Mouse (Mus musculus) liver, embryonic 11.5 days (tissue): Measurements from ENCODE around the gene H1f0. TPM values are rescaled to one million over a fixed set of nuclear protein-coding genes. Genes with fewer than 3 reads are reported as not detected.

ENCODE experiments used
- ATAC-seq: fragments of 200-750 bp; cut with Nextera tagmentation; replicated peaks from 2 replicates; pipeline ENCODE4 v1.8.0; 2017; ENCODE audit warnings: moderate number of reproducible peaks, mild to moderate bottlenecking, moderate TSS enrichment, moderate library complexity; ENCODE audit not compliant: low FRiP score
- DNase-seq: peaks from one replicate; pipeline ENCODE4 v3.0.0-alpha.2; 2017; ENCODE audit warnings: low spot score
- H3K27ac ChIP-seq: fragments of 300-500 bp; sonication (generic); 2 replicates; pipeline ENCODE4 v1.5.1; 2014; ENCODE audit warnings: mild to moderate bottlenecking, low read depth, low read length, control low read depth
- H3K27me3 ChIP-seq: fragments of 300-500 bp; sonication (generic); replicated peaks from 2 replicates; pipeline ENCODE4 v1.6.1; 2014; ENCODE audit warnings: low read length, mixed read lengths; ENCODE audit not compliant: control insufficient read depth, insufficient read depth
- H3K36me3 ChIP-seq: fragments of 300-500 bp; sonication (generic); 2 replicates; pipeline ENCODE4 v1.6.1; 2014; ENCODE audit warnings: mild to moderate bottlenecking, low read length, moderate library complexity, mixed read lengths; ENCODE audit not compliant: control insufficient read depth, insufficient read depth
- H3K4me1 ChIP-seq: fragments of 300-500 bp; sonication (generic); replicated peaks from 2 replicates; pipeline ENCODE4 v1.6.1; 2014; ENCODE audit warnings: low read length, mixed read lengths; ENCODE audit not compliant: control insufficient read depth, insufficient read depth
- H3K4me2 ChIP-seq: fragments of 300-500 bp; sonication (generic); 2 replicates; pipeline ENCODE4 v1.6.1; 2014; ENCODE audit warnings: mild to moderate bottlenecking, control low read depth, moderate library complexity
- H3K4me3 ChIP-seq: fragments of 300-500 bp; sonication (generic); 2 replicates; pipeline ENCODE4 v1.5.1; 2014; ENCODE audit warnings: low read depth, low read length, control low read depth
- H3K9ac ChIP-seq: fragments of 300-500 bp; sonication (generic); 2 replicates; pipeline ENCODE4 v1.6.1; 2014; ENCODE audit warnings: low read depth, low read length, control low read depth
- H3K9me3 ChIP-seq: fragments of 300-500 bp; sonication (generic); 2 replicates; pipeline ENCODE4 v1.6.1; 2016; ENCODE audit warnings: low read length, inconsistent platforms, mixed read lengths; ENCODE audit not compliant: control insufficient read depth
- WGBS: fragments of 180-500 bp; shearing (Covaris S2); extraction: QIAGEN DNeasy Blood & Tissue Kit; methylation state at CpG from one replicate; pipeline ENCODE4 v1.1.7; 2014; 5-methylcytosine and 5-hydroxymethylcytosine counted together
- microRNA-seq: library from miRNA; unstranded; fragments of <30 nt; microRNA quantifications from one replicate; pipeline ENCODE4, GENCODE M21; 2017; ENCODE audit warnings: borderline number of aligned reads
- polyA plus RNA-seq: library from polyadenylated mRNA; unstranded; fragments of >200 nt; fragmentation: Nextera tagmentation; extraction: Ambion mirVana; gene quantifications from 2 replicates; pipeline ENCODE4 v1.2.1, GENCODE M21; 2014

The H1f0 gene
- polyA plus RNA-seq, 1 experiment from 2014 or later: 124 TPM

- DNase-seq: no peak
- Histone ChIP-seq H3K27me3 (no peaks in the 10 kb centered on the region), H3K4me2 (peak overlapping the region; percentile 94), H3K9me3 (no peaks in the 10 kb centered on the region), H3K4me1 (peaks cover 18% of the 10 kb centered on the region), H3K4me3 (peak overlapping the region; percentile 96), H3K9ac (peak overlapping the region; percentile 87), H3K36me3 (peaks cover 36% of the 10 kb centered on the region), H3K27ac (peak overlapping the region; percentile 64)
- no peak for ATAC-seq
- 26% methylated on average over 15 of the region's 15 CpGs for WGBS
These were observed 47.6 kb downstream of the H1f0 start for GRCm38 (mm10) chr15:79075658-79076365.

GRCm38 (mm10) chr15:79079567-79079966 lies 51.3 kb downstream of the H1f0 start:
- DNase-seq: no peak
- Histone ChIP-seq H3K27ac (no peak overlapping the region), H3K9ac (no peak overlapping the region), H3K4me2 (no peak overlapping the region), H3K4me3 (no peak overlapping the region), H3K4me1 (peaks cover 16% of the 10 kb centered on the region), H3K9me3 (no peaks in the 10 kb centered on the region), H3K36me3 (peaks cover 70% of the 10 kb centered on the region), H3K27me3 (no peaks in the 10 kb centered on the region)
- 91% methylated on average over 7 of the region's 7 CpGs for WGBS
- ATAC-seq: no peak

Small RNAs within 50 kb of the gene (microRNA-seq; reads per million reads assigned to microRNA genes)
- 1.1 reads per million for gene Mir6956

Other genes starting within 250 kb of the H1f0 start
- gene Card10, start 225.4 kb upstream of the H1f0 start, polyA plus RNA-seq: 2.3 and 2.7 TPM in 2 replicates
- gene Cdc42ep1, start 185.8 kb upstream of the H1f0 start, polyA plus RNA-seq: 21.9 and 23.9 TPM in 2 replicates
- gene Lgals2, start 172.9 kb upstream of the H1f0 start, polyA plus RNA-seq: 6.9 and 11.4 TPM in 2 replicates
- 40.8 and 43.0 TPM in 2 replicates for gene Gga1, start 151.3 kb upstream of the H1f0 start, polyA plus RNA-seq
- gene Gm49510, start 128.8 kb upstream of the H1f0 start, polyA plus RNA-seq: 0.55 and 0.99 TPM in 2 replicates
- 69.4 and 70.3 TPM in 2 replicates for gene Sh3bp1, start 128.7 kb upstream of the H1f0 start, polyA plus RNA-seq
- gene Pdxp, start 114.5 kb upstream of the H1f0 start, polyA plus RNA-seq: 23.7 and 23.8 TPM in 2 replicates
- gene Lgals1, start 101.7 kb upstream of the H1f0 start, polyA plus RNA-seq: 761 and 837 TPM in 2 replicates
- gene Nol12, start 93.5 kb upstream of the H1f0 start, polyA plus RNA-seq: 69.6 and 75.3 TPM in 2 replicates
- gene Triobp, start 80.7 kb upstream of the H1f0 start, polyA plus RNA-seq: 46.7 and 50.7 TPM in 2 replicates
- 0.22 and 0.34 TPM in 2 replicates for gene Galr3, start 13.4 kb downstream of the H1f0 start, polyA plus RNA-seq
- 57.2 and 61.5 TPM in 2 replicates for gene Ankrd54, start 34.4 kb downstream of the H1f0 start, polyA plus RNA-seq
- gene Eif3l, start 46.7 kb downstream of the H1f0 start, polyA plus RNA-seq: 257 and 291 TPM in 2 replicates
- 4.1 and 5.7 TPM in 2 replicates for gene Micall1, start 80.4 kb downstream of the H1f0 start, polyA plus RNA-seq
- 432 and 463 TPM in 2 replicates for gene Polr2f, start 112.6 kb downstream of the H1f0 start, polyA plus RNA-seq
- gene 1700088E04Rik, start 112.8 kb downstream of the H1f0 start, polyA plus RNA-seq: 1.8 and 2.2 TPM in 2 replicates
- gene Sox10, start 136.8 kb downstream of the H1f0 start, polyA plus RNA-seq: 0.81 and 0.84 TPM in 2 replicates
- gene Pick1, start 200.7 kb downstream of the H1f0 start, polyA plus RNA-seq: 13.5 and 18.0 TPM in 2 replicates
- 0.10 TPM in 1 of 2 replicates, not detected in the other for gene Gm49486, start 200.9 kb downstream of the H1f0 start, polyA plus RNA-seq
- gene Slc16a8, start 226.3 kb downstream of the H1f0 start, polyA plus RNA-seq: 0.12 TPM in 1 of 2 replicates, not detected in the other